Mouse (Mus musculus) olfactory bulb, adult 2 months (tissue): ENCODE measurements at regions not wholly inside any gene's neighbourhood (a gene's known extent, or its start where the extent isn't known, plus 50 kb on each side); places are given as distances from the start of the nearest gene placed in this dataset.
"Not testable (repeated sequence)": the region's sequence is repeated elsewhere in the genome, so short reads cannot be mapped to it uniquely, and the experiment has no call there.

Experiments
- CTCF ChIP-seq: fragments of 200-500 bp; IDR thresholded peaks from 2 replicates; pipeline ENCODE4 v1.5.1; 2012; ENCODE audit warnings: low read depth, mild to moderate bottlenecking, low read length, moderate library complexity; ENCODE audit not compliant: insufficient read depth
- POLR2A ChIP-seq: fragments of 200-500 bp; IDR thresholded peaks from 2 replicates; pipeline ENCODE4 v1.6.1; 2012; ENCODE audit warnings: mild to moderate bottlenecking, low read depth, low read length, moderate library complexity; ENCODE audit not compliant: insufficient read depth

DNA sequence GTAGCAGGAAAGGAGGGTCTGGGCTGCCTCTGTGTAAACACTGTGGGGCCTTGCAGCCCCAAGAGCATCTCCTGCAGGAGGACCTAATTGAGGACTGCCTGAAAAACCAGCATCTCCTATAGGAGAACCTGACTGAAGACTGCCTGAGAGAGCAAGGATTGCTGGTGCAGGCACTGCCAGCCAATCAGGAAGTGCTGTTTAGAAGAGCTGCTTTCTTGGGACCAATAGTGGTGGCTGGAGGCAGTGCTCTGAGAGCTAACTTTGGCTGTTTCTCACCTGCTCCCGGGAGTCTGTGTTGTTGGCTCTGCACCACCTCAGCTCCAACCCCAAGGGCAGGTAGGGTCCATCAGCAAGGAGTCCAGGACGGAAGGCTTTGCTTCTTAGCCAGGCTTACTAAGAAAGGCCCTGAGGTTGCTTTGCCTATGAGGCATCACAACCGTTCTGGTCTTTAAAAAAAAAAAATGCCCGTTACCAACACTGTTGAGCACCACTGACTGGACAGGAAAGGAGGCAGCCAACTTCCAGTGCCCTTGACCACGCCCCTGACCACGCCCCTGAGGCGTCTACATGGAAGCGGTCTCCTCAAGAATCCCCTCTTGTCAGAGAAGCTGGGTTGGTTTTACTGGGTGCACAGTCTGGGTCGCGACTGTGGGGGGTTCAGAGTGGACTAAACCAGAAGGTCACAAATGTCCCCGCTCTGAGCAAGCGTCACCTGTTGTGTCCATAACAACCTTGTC, 105.0 kb upstream of the Ipo5 start:
- not testable (repeated sequence) for TF ChIP-seq CTCF, POLR2A
